Mouse (Mus musculus) liver, embryonic 16.5 days (tissue): ENCODE measurements at regions not wholly inside any gene's neighbourhood (a gene's known extent, or its start where the extent isn't known, plus 50 kb on each side); places are given as distances from the start of the nearest gene placed in this dataset.

Experiments used
- ATAC-seq: fragments of 200-750 bp; cut with Nextera tagmentation; 2 replicates; pipeline ENCODE4 v1.8.0; 2017; ENCODE audit warnings: low read depth, mild to moderate bottlenecking, moderate number of reproducible peaks, moderate library complexity
- H3K27ac ChIP-seq: fragments of 300-500 bp; sonication (generic); 2 replicates; pipeline ENCODE4 v1.5.1; 2014; ENCODE audit warnings: mild to moderate bottlenecking, low read length
- H3K27me3 ChIP-seq: fragments of 300-500 bp; sonication (generic); 2 replicates; pipeline ENCODE4 v1.6.1; 2014; ENCODE audit warnings: low read depth, low read length, mixed read lengths; ENCODE audit not compliant: control insufficient read depth, insufficient read depth
- H3K36me3 ChIP-seq: fragments of 300-500 bp; sonication (generic); 2 replicates; pipeline ENCODE4 v1.6.1; 2014; ENCODE audit warnings: mild to moderate bottlenecking; ENCODE audit not compliant: control insufficient read depth, insufficient read depth
- H3K4me1 ChIP-seq: fragments of 300-500 bp; sonication (generic); 2 replicates; pipeline ENCODE4 v1.6.1; 2014; ENCODE audit warnings: low read depth, low read length, mixed read lengths; ENCODE audit not compliant: control insufficient read depth
- H3K4me2 ChIP-seq: fragments of 300-500 bp; sonication (generic); 2 replicates; pipeline ENCODE4 v1.6.1; 2014; ENCODE audit warnings: low read depth, low read length, mixed read lengths
- H3K4me3 ChIP-seq: fragments of 300-500 bp; sonication (generic); 2 replicates; pipeline ENCODE4 v1.5.1; 2014; ENCODE audit warnings: low read depth, mild to moderate bottlenecking, low read length
- H3K9ac ChIP-seq: fragments of 300-500 bp; sonication (generic); 2 replicates; pipeline ENCODE4 v1.6.1; 2014; ENCODE audit warnings: low read depth, low read length
- H3K9me3 ChIP-seq: fragments of 300-500 bp; sonication (generic); replicated peaks from 2 replicates; pipeline ENCODE4 v1.6.1; 2016; ENCODE audit warnings: low read length; ENCODE audit not compliant: control insufficient read depth
- WGBS: fragments of 180-500 bp; shearing (Covaris S2); extraction: QIAGEN DNeasy Blood & Tissue Kit; methylation state at CpG from one replicate; pipeline ENCODE4 v1.1.7; 2014; ENCODE audit not compliant: insufficient replicate concordance; 5-methylcytosine and 5-hydroxymethylcytosine counted together

DNA sequence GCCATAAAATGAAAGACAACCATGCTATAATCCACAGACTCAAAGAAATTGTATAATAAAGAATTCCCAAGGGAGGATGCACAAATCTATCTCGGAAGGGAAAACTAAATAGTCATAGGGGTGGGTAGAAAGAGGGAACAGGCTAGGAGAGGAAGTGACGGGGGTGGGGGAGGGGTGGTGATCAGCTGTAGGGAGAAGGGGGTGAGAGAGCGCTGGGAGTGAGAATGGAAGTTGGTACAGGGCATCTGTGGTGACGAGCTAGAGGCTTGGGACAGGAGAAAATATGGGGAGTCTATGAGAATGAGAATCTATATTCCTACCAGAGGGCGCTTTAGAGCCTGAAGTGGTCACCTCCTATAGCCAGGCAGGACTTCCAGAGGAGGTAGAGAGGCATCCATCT is 229.2 kb upstream of the Zeb2 start:
- 60% methylated on average over 5 of the region's 5 CpGs for WGBS
- H3K27me3 ChIP-seq, result no peaks in the 10 kb centered on the region
- H3K27ac ChIP-seq, result no peak overlapping the region
- no peaks in the 10 kb centered on the region for H3K36me3 ChIP-seq
- no peaks in the 10 kb centered on the region for H3K9me3 ChIP-seq
- no peak overlapping the region for H3K9ac ChIP-seq
- H3K4me2 ChIP-seq, result no peak overlapping the region
- no peak for ATAC-seq
- H3K4me3 ChIP-seq, result no peak overlapping the region
- H3K4me1 ChIP-seq, result no peaks in the 10 kb centered on the region; the same call in 1 of the 2 replicates

DNA sequence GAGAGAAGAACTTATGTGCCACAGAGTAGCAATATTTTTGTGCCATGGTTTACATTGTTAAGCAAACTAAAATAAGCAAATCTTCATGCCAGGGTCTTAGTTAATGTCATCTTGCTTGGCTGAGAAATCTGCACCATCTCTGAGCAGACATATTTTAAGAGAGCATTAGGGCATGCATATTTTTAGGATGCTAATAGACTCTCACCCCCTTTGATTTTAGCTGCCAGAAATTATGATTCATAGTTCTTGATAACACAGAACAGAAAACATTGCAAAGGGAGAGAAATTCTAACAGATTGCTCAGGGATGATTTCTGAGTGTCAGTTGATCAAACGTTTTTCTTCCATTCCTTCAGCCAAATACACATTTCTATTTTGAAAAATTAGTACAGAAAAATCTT is 222.7 kb upstream of the Zeb2 start:
- H3K4me2 ChIP-seq, result no peak overlapping the region
- H3K4me1 ChIP-seq, result no peaks in the 10 kb centered on the region
- H3K36me3 ChIP-seq, result no peaks in the 10 kb centered on the region
- no peak overlapping the region for H3K27ac ChIP-seq
- H3K9me3 ChIP-seq, result no peaks in the 10 kb centered on the region
- no peaks in the 10 kb centered on the region for H3K27me3 ChIP-seq
- no peak overlapping the region for H3K4me3 ChIP-seq
- WGBS, result 50% methylated on average over 1 of the region's 1 CpGs
- no peak overlapping the region for H3K9ac ChIP-seq
- no peak for ATAC-seq

DNA sequence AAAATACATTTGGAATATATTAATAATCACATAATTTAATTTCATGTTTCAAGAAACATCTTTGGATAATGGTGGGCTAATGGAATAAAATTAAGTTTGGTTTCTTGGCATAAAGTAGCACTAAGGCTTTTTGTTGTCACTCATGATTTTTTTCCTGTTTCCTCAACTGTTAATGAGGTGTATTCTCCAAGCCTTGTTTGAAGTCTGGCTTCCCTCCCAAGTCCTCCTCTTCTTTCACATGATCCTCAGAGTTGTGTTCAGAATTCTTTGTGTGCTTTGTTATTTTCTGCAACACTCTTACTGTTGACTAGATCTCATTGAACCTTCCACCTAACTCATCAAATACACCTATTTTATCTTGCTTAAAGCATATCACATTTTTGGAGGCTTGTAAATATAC is 221.6 kb upstream of the Zeb2 start:
- no peak overlapping the region for H3K27ac ChIP-seq
- H3K9me3 ChIP-seq, result no peaks in the 10 kb centered on the region
- ATAC-seq, result no peak
- H3K27me3 ChIP-seq, result no peaks in the 10 kb centered on the region
- H3K9ac ChIP-seq, result no peak overlapping the region
- no peak overlapping the region for H3K4me3 ChIP-seq
- no peak overlapping the region for H3K4me2 ChIP-seq
- no peaks in the 10 kb centered on the region for H3K36me3 ChIP-seq
- H3K4me1 ChIP-seq, result no peaks in the 10 kb centered on the region

DNA sequence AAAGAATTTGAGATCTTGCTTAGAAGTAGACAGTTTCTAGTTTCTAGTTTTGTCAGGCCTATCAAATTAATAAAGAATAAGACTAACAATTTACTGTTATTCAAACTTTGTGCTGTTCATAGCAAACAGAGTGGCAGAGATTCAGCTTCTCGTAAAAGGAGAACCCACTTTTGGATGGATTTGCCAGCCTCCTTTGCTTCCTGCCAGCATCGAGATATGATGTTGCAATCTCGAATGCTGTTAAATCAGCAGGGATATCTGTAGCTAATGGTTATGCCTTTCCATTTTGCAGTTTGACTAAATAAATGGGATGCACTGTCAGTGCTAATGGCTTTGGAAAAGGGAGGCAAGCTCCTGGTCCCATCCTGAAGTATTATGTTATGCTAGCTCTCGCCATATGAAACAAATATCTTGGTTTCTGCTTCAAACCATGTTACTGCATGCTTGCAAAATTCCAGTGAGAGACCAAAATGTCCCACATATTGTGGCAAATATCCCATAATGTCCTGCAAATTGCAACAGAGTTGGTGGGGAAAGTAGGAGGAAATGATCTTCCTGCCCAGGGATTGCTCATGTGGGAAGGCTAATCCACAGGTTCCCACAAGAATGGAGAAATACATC is 199.9 kb upstream of the Zeb2 start:
- no peak overlapping the region for H3K4me3 ChIP-seq
- no peak overlapping the region for H3K4me2 ChIP-seq
- H3K9me3 ChIP-seq, result no peaks in the 10 kb centered on the region
- ATAC-seq, result no peak
- 53% methylated on average over 4 of the region's 4 CpGs for WGBS
- no peaks in the 10 kb centered on the region for H3K27me3 ChIP-seq
- H3K36me3 ChIP-seq, result no peaks in the 10 kb centered on the region
- H3K4me1 ChIP-seq, result no peaks in the 10 kb centered on the region
- H3K27ac ChIP-seq, result no peak overlapping the region
- H3K9ac ChIP-seq, result no peak overlapping the region

DNA sequence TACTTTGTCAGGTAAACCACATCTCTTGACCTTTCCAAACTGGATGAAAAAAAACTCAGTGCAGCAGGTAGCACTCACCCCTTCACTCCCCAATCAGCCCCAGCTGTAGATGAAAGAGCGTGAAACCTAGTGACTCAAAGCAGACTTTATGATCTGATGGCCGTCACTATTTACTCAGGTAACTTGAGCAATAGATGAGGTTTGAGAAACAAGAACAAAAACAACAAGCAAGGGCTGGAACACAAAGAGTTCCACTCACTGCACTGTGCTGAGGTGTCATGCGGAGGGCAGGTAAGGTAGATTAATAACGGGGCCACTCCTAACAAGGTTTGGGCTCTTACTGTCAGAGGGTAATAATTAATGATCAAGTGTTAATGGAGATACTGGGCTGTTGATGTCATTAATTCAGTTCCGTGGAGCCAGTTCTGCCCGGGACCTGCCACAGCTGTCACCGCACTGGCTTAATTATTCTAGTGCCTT is 170.4 kb upstream of the Zeb2 start:
- Histone ChIP-seq H3K27ac (no peak overlapping the region), H3K36me3 (no peaks in the 10 kb centered on the region), H3K4me3 (no peak overlapping the region), H3K4me2 (no peak overlapping the region), H3K4me1 (no peaks in the 10 kb centered on the region), H3K9me3 (no peaks in the 10 kb centered on the region), H3K27me3 (no peaks in the 10 kb centered on the region), H3K9ac (no peak overlapping the region)
- WGBS, result 71% methylated on average over 7 of the region's 7 CpGs
- ATAC-seq, result no peak

DNA sequence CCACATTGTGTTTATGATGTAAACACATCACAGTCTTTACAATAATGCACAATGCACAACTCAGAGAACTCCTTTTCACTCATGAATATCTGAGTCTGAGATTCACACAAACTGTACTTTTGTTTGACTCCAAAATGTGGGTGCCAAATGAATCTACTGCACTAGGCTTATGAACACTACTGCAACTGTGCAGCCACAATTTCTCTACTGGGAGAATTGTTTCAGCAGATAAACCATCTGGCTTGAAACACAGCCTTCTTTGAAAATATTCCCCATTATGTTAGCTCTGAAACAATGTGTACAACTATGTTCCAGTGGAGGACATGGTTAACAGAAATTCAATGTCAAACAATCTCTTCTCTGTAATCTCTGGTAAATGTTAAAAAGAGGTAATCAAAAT is 166.6 kb upstream of the Zeb2 start:
- Histone ChIP-seq H3K4me3 (no peak overlapping the region), H3K9ac (no peak overlapping the region), H3K9me3 (no peaks in the 10 kb centered on the region), H3K36me3 (no peaks in the 10 kb centered on the region), H3K4me1 (no peaks in the 10 kb centered on the region; the same call in 1 of the 2 replicates), H3K27ac (no peak overlapping the region), H3K4me2 (no peak overlapping the region), H3K27me3 (no peaks in the 10 kb centered on the region)
- ATAC-seq, result no peak

DNA sequence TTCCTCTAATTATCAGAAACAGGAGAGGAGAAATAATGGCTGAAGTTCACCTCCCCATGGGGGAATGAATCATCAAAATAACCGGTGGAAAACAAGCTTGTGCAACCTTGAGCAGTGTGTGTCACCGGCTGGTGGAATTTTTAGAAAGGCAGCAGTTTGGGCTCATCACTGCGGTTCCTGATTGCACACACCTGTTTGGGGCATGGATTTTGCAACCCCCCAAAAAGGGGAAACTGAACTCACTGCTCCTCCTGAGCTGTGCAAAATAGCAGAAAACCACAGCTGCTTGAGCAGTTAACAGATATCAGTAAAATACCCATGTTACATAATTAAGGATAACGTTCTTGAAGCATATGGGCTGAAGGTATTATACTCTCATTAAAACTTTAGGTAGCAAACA is 162.3 kb upstream of the Zeb2 start:
- peak; percentile 62 for ATAC-seq
- no peak overlapping the region for H3K4me2 ChIP-seq
- H3K36me3 ChIP-seq, result no peaks in the 10 kb centered on the region
- H3K27ac ChIP-seq, result no peak overlapping the region
- no peaks in the 10 kb centered on the region for H3K9me3 ChIP-seq
- 17% methylated on average over 4 of the region's 4 CpGs for WGBS
- no peaks in the 10 kb centered on the region for H3K27me3 ChIP-seq
- no peaks in the 10 kb centered on the region; the same call in 1 of the 2 replicates for H3K4me1 ChIP-seq
- no peak overlapping the region for H3K4me3 ChIP-seq
- no peak overlapping the region for H3K9ac ChIP-seq

DNA sequence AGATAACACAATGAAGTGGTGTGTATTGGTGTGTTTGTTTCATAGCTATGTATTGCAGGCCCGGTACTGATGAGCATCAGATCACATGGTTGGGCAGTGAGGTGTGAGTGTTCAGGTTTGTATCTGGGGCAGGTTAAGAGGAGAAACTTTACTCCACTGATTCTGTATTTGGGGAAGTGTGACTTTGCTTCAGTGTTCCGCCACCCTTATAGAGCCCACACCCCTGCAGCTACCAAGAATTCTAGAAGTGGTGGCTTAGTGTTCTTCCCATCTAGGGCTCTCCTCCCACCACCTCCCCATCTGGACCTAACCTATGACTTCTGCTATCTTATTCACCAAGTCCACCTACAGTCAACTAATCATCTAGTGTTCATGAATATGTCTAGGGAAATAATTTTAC is 160.4 kb upstream of the Zeb2 start:
- Histone ChIP-seq H3K36me3 (no peaks in the 10 kb centered on the region), H3K27me3 (no peaks in the 10 kb centered on the region), H3K4me1 (no peaks in the 10 kb centered on the region; the same call in 1 of the 2 replicates), H3K27ac (no peak overlapping the region), H3K4me2 (no peak overlapping the region), H3K9me3 (no peaks in the 10 kb centered on the region), H3K4me3 (no peak overlapping the region), H3K9ac (no peak overlapping the region)
- ATAC-seq, result no peak
- 59% methylated on average over 2 of the region's 2 CpGs for WGBS

DNA sequence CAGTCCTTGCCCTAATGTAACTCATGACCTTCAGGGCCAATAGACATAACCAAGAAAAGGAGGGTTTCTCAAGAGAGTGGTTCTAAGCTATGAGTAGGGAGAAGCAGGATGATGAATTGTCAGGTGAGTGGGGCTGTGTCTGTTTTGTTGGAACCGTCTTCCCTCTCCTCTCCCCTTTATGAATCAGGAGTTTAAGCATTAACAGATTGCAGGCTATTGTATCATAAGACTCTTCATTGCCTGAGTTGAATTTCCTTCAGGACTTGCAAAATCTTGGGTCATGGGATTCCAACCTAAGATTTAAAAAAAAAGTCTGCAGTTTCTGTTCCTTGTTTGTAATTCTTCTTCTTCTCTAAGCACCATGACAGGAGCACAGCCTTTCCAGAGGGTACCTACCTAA is 159.5 kb upstream of the Zeb2 start:
- Histone ChIP-seq H3K27me3 (no peaks in the 10 kb centered on the region), H3K4me1 (no peaks in the 10 kb centered on the region; the same call in 1 of the 2 replicates), H3K9ac (no peak overlapping the region), H3K36me3 (no peaks in the 10 kb centered on the region), H3K9me3 (no peaks in the 10 kb centered on the region), H3K4me2 (no peak overlapping the region), H3K27ac (no peak overlapping the region), H3K4me3 (no peak overlapping the region)
- whole genome bisulfite sequencing, result 67% methylated on average over 1 of the region's 1 CpGs
- no peak for ATAC-seq
